Mouse (Mus musculus) heart, embryonic 16.5 days (tissue): ENCODE results near the gene Prrt3. TPM values are rescaled to one million over a fixed set of nuclear protein-coding genes. Genes with fewer than 3 reads are reported as not detected.

Source experiments
- ATAC-seq: fragments of 200-750 bp; cut with Nextera tagmentation; replicated peaks from 2 replicates; pipeline ENCODE4 v1.8.0; 2017; ENCODE audit warnings: moderate number of reproducible peaks; ENCODE audit not compliant: insufficient read depth, low FRiP score; ENCODE audit errors: extremely low read depth
- H3K27ac ChIP-seq: fragments of 300-500 bp; sonication (generic); 2 replicates; pipeline ENCODE4 v1.5.1; 2014; ENCODE audit warnings: mild to moderate bottlenecking, low read length, control low read depth, moderate library complexity
- H3K27me3 ChIP-seq: fragments of 300-500 bp; sonication (generic); 2 replicates; pipeline ENCODE4 v1.6.1; 2014; ENCODE audit warnings: low read length, mixed read lengths; ENCODE audit not compliant: control insufficient read depth, insufficient read depth
- H3K36me3 ChIP-seq: fragments of 300-500 bp; sonication (generic); 2 replicates; pipeline ENCODE4 v1.6.1; 2014; ENCODE audit not compliant: control insufficient read depth, insufficient read depth
- H3K4me1 ChIP-seq: fragments of 300-500 bp; sonication (generic); 2 replicates; pipeline ENCODE4 v1.6.1; 2014; ENCODE audit warnings: low read length, mixed read lengths; ENCODE audit not compliant: control insufficient read depth, insufficient read depth
- H3K4me2 ChIP-seq: fragments of 300-500 bp; sonication (generic); 2 replicates; pipeline ENCODE4 v1.6.1; 2014; ENCODE audit warnings: low read depth, mild to moderate bottlenecking, control low read depth, low read length
- H3K4me3 ChIP-seq: fragments of 300-500 bp; sonication (generic); 2 replicates; pipeline ENCODE4 v1.5.1; 2014; ENCODE audit warnings: mild to moderate bottlenecking, control low read depth, low read length
- H3K9ac ChIP-seq: fragments of 300-500 bp; sonication (generic); 2 replicates; pipeline ENCODE4 v1.6.1; 2014; ENCODE audit warnings: low read length, control low read depth
- H3K9me3 ChIP-seq: fragments of 300-500 bp; sonication (generic); replicated peaks from 2 replicates; pipeline ENCODE4 v1.6.1; 2016; ENCODE audit warnings: low read length; ENCODE audit not compliant: control insufficient read depth
- WGBS: fragments of 180-500 bp; shearing (Covaris S2); extraction: QIAGEN DNeasy Blood & Tissue Kit; methylation state at CpG from one replicate; pipeline ENCODE4 v1.1.7; 2014; 5-methylcytosine and 5-hydroxymethylcytosine counted together
- polyA plus RNA-seq: library from polyadenylated mRNA; unstranded; fragments of >200 nt; fragmentation: Nextera tagmentation; extraction: Ambion mirVana; gene quantifications from 2 replicates; pipeline ENCODE4 v1.2.1, GENCODE M21; 2015

The Prrt3 gene
- polyA plus RNA-seq, 1 experiment from 2014 or later = 0.26 TPM

DNA sequence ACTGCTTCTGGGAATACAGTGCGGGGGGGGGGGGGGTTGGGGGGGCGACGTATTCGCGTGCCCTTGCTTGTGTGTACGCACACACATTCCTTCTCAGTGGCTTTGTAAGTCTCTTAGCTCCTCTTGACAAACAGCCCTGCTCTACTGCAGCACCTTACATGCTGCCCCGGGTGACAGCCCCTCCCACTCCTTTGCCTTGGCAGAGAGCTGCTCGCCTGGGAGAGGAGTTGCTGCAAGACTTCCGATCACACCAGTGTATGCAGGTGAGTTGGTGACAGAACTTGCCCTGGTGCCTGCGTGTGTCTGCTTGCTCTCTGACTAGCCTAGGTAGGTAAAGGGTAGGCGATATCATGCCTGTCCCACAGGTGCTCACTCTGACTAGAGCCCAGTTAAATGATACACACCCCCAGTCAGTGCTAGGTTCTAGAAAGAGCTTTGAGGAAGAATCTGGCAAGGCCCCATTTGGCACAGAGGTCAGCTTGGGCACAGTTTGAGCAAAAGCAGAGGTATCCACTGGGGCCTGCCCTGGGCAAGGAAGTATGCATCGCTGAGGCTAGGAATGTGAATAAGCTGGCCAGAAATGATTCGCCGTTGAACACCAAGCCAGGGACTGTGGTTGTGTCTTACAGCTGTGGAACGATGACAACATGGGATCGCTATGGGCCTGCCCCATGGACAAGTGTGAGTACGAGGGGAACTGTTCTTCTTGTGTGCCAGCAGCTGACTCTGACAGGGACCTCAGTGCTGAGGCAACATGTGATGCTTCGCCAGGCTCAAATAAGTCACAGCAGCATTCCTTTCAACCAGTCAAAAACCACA is 21.0 kb downstream of the Prrt3 start:
- Histone ChIP-seq H3K4me2 (no peak overlapping the region), H3K9ac (0 out of 2 replicates have a peak overlapping the region, but pooled peaks have one; percentile 11), H3K4me3 (no peak overlapping the region), H3K9me3 (no peaks in the 10 kb centered on the region), H3K27me3 (no peaks in the 10 kb centered on the region), H3K36me3 (no peaks in the 10 kb centered on the region), H3K4me1 (peaks cover 23% of the 10 kb centered on the region), H3K27ac (peak overlapping the region; percentile 79)
- WGBS = 47% methylated on average over 18 of the region's 18 CpGs
- 0 out of 2 replicates have a peak, but pooled peaks have one; percentile 2 for ATAC-seq

DNA sequence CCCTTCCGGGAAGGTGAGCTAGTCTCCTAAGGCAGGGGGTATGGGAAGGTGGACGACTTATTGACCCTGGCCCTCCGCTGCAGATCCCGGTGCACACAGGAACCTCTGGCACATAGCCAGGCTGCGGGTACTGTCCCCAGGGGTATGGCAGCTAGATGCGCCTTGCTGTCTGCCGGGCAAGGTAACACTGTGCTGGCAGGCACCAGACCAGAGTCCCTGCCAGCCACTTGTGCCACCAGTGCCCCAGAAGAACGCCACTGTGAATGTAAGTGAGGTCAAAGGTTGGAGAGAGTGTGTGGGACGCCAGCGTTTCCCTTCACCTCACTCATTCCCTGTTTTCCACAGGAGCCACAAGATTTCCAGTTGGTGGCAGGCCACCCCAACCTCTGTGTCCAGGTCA is 22.8 kb downstream of the Prrt3 start:
- Histone ChIP-seq H3K4me1 (peaks cover 21% of the 10 kb centered on the region), H3K9ac (no peak overlapping the region), H3K9me3 (no peaks in the 10 kb centered on the region), H3K36me3 (no peaks in the 10 kb centered on the region), H3K27ac (no peak overlapping the region), H3K27me3 (no peaks in the 10 kb centered on the region), H3K4me2 (no peak overlapping the region), H3K4me3 (no peak overlapping the region)
- no peak for ATAC-seq
- 82% methylated on average over 10 of the region's 10 CpGs for WGBS

DNA sequence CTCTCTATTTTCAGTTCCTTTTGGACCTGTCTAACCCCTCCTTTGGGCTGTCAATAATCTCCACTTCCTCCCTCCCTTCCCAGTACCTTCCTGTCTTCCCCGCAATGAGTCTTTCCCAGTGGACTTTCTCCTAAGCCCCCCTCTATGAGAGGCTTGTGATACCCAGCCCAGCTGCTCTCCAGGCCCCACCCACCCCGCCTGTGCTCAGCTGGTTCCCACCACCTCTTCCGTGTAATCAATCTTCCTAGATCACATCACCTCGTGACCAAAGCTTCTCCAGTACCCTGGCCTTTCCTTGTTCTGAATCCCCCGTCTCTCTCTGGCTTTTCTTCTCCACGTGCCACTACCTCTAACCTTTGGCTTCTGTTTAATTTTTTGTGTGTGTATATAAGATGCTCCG is 24.4 kb downstream of the Prrt3 start:
- WGBS = 47% methylated on average over 7 of the region's 7 CpGs
- H3K27ac ChIP-seq = no peak overlapping the region
- ATAC-seq = no peak
- H3K4me2 ChIP-seq = no peak overlapping the region
- H3K36me3 ChIP-seq = no peaks in the 10 kb centered on the region
- no peaks in the 10 kb centered on the region for H3K9me3 ChIP-seq
- H3K27me3 ChIP-seq = no peaks in the 10 kb centered on the region
- H3K4me3 ChIP-seq = no peak overlapping the region
- peaks cover 19% of the 10 kb centered on the region for H3K4me1 ChIP-seq
- no peak overlapping the region for H3K9ac ChIP-seq

DNA sequence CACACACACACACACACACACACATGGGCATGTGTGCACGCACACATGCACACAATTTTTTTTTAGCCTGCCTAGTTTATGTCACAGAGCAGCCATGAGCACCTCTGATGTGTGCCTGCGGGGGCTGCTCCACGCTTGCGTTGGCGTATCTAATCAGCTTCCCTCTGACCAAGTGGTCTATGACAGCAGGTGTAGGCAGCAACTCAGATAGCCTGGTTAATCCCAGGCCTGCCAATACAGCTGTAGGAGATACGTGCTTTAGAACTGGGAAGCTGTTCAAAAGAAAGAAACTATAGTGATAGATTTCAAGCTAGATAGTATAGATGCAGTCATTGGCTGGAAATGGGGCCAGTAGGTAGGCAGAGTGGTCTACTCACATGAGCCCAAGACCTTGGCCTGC is 28.0 kb downstream of the Prrt3 start:
- 61% methylated on average over 6 of the region's 6 CpGs for WGBS

DNA sequence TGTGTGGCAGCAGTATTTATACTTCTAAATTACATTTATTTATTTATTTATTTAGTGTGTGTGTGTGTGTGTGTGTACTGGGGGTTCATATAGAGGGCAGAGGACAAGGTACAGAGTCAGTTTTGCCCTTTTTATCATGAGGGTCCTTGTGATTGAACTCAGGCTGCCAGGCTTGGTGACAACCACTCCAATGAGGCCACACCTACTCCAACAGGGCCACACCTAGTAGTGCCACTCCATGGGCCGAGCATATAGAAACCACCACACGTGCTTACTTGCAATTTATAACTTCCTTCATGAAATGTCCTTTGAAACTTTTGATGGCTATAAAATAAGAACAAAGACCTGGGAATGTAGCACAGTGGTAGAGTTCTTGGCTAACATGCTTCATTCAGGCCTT is 28.5 kb downstream of the Prrt3 start:
- 68% methylated on average over 2 of the region's 2 CpGs for WGBS
- Histone ChIP-seq H3K4me2 (no peak overlapping the region), H3K4me1 (peaks cover 19% of the 10 kb centered on the region), H3K27me3 (peaks cover 3% of the 10 kb centered on the region; the same call in 1 of the 2 replicates), H3K27ac (no peak overlapping the region), H3K4me3 (no peak overlapping the region), H3K36me3 (no peaks in the 10 kb centered on the region), H3K9me3 (no peaks in the 10 kb centered on the region), H3K9ac (no peak overlapping the region)
- no peak for ATAC-seq

More for the DNA sequence above, 28.0 kb downstream of the Prrt3 start:
- ATAC-seq = no peak
- Histone ChIP-seq H3K4me2 (no peak overlapping the region), H3K9ac (no peak overlapping the region), H3K4me1 (peaks cover 19% of the 10 kb centered on the region), H3K9me3 (no peaks in the 10 kb centered on the region), H3K27me3 (peaks cover 3% of the 10 kb centered on the region; the same call in 1 of the 2 replicates), H3K27ac (no peak overlapping the region), H3K4me3 (no peak overlapping the region), H3K36me3 (no peaks in the 10 kb centered on the region)

DNA sequence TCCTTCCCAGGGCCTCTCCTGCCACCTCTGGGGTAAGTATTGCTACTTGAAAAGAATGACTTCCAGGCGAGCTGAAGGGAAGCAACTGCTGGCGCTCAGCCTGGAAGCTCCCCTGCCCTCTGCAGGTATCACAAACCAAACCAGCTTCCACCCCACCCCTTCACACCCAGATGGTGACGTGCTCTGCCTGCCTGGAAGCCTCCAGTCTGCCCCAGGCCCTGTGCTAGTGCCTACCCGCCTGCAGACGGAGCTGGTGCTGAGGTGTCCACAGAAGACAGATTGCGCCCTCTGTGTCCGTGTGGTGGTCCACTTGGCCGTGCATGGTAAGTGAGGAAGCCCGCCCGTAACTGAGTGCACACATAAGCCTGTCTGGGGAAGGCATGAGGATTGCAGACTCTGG is 29.7 kb downstream of the Prrt3 start:
- no peak for ATAC-seq
- H3K9me3 ChIP-seq = no peaks in the 10 kb centered on the region
- H3K27me3 ChIP-seq = peaks cover 3% of the 10 kb centered on the region; the same call in 1 of the 2 replicates
- no peak overlapping the region; the same call in 1 of the 2 replicates for H3K9ac ChIP-seq
- H3K36me3 ChIP-seq = no peaks in the 10 kb centered on the region
- H3K4me1 ChIP-seq = peaks cover 19% of the 10 kb centered on the region
- H3K27ac ChIP-seq = no peak overlapping the region; the same call in 1 of the 2 replicates
- 68% methylated on average over 10 of the region's 10 CpGs for WGBS
- H3K4me3 ChIP-seq = peak overlapping the region; percentile 49
- peak overlapping the region; percentile 68 for H3K4me2 ChIP-seq

DNA sequence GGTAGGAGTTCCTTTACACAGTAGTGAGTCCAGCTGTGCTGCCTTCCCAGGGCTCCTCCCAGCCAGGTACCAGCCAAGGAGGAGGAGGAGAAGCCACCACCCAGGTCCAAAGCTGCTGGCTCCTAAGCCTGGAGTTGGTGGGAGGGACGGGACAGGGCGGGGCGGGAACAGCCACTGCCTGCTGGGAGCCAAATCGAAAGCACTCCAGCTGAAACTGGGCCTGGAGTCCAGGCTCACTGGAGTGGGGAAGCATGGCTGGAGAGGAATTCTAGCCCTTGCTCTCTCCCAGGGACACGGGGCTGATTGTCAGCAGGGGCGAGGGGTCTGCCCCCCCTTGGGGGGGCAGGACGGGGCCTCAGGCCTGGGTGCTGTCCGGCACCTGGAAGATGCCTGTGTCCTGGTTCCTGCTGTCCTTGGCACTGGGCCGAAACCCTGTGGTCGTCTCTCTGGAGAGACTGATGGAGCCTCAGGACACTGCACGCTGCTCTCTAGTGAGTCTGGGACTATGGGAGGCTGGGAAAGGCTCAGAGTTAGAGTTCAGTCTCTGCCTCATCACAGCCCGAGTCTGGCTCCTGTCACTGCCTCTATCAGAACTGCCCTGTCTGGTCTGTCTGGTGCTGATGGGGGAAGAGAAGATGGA is 30.3 kb downstream of the Prrt3 start, which contains the start of gene Il17rc:
Gene Il17rc (plus strand): TSS at position 131 of the 640 bp plus-strand sequence.
- Histone ChIP-seq H3K4me2 (peak within 1 kb of the TSS; percentile 68), H3K9me3 (no peaks in the 10 kb centered on the region), H3K9ac (peak within 1 kb of the TSS; percentile 76), H3K36me3 (no peaks in the 10 kb centered on the region), H3K27me3 (peaks cover 3% of the 10 kb centered on the region; the same call in 1 of the 2 replicates), H3K4me3 (peak within 1 kb of the TSS; percentile 49), H3K4me1 (peaks cover 19% of the 10 kb centered on the region), H3K27ac (peak within 1 kb of the TSS; percentile 69)
- WGBS = 16% methylated on average over 12 of the region's 12 CpGs
- peak; percentile 66 for ATAC-seq

DNA sequence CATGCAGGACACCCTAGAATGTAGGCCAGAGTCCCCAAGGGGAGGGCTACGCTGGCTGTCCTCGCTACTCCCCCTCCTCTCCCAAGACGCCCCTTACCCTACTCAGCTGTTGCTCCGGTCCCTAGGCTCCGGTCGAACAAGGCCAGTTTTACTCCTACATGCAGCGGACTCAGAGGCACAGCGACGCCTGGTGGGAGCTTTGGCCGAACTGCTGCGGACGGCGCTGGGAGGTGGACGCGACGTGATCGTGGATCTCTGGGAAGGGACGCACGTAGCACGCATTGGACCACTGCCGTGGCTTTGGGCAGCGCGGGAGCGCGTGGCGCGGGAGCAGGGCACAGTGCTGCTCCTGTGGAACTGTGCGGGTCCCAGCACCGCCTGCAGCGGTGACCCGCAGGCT is 32.3 kb downstream of the Prrt3 start:
- Histone ChIP-seq H3K27ac (no peak overlapping the region), H3K4me1 (peaks cover 19% of the 10 kb centered on the region), H3K9me3 (no peaks in the 10 kb centered on the region), H3K9ac (peak overlapping the region; percentile 55), H3K4me2 (peak overlapping the region; percentile 71), H3K27me3 (peaks cover 3% of the 10 kb centered on the region), H3K4me3 (peak overlapping the region; percentile 46), H3K36me3 (no peaks in the 10 kb centered on the region)
- ATAC-seq = peak; percentile 56
- 2% methylated on average over 29 of the region's 31 CpGs for WGBS

DNA sequence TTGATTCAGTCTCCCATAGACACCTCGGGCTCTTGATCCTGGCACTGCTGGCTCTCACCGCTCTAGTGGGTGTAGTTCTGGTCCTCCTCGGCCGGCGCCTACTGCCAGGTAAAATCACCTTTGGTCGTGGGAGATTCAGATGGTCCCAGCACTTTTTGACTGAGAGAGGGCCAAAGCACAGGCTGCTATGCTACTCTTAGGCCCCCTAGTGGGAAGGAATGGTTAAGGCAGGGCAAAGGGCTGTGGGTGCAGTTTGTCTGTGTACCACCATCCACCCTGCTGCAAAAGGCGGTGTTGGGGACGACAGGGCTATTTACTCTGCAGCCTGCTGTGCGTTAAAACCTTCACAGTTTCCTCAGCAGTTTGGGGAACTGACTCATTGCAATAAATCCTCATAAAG is 32.7 kb downstream of the Prrt3 start:
- 6% methylated on average over 9 of the region's 9 CpGs for WGBS
- peaks cover 19% of the 10 kb centered on the region for H3K4me1 ChIP-seq
- no peaks in the 10 kb centered on the region for H3K36me3 ChIP-seq
- H3K4me3 ChIP-seq = peak overlapping the region; percentile 46
- peaks cover 3% of the 10 kb centered on the region for H3K27me3 ChIP-seq
- H3K9me3 ChIP-seq = no peaks in the 10 kb centered on the region
- peak overlapping the region; percentile 55 for H3K9ac ChIP-seq
- H3K4me2 ChIP-seq = peak overlapping the region; percentile 71
- H3K27ac ChIP-seq = no peak overlapping the region
- ATAC-seq = peak; percentile 64
